Comparison of ENCODE assay signal across 8 mouse cellular contexts in the genomic region with DNA sequence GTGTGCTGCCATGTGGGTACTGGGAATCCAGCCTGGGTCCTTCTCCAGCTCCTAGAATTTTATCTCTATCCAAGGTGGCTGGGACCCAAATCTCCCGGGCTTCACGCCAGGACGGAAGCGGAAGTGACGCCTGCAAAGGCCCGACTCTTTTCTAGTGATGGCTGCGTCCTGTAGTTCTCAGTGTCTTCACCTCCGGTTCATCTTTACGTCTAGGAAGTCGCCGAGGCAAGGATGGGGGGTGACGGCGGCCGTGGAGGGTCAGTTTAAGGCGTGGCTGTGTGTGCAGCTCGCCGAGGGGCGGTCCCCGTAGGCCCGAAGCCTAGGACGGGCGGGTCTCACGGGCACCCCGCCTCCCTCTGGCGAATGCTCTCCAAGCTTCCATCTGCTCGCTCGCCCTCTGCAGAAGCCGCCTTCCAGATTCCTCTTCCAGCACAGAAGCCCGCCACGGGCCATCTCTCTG. TPM values are rescaled to one million over a fixed set of nuclear protein-coding genes. Genes with fewer than 3 reads are reported as not detected.
DNase-seq lines count a peak whose midpoint lies in the region; ATAC-seq lines count a peak whose summit lies in the region.

Gene Zfp846, plus strand, starts transcription at position 117 of the 460 bp plus-strand sequence.

- peak; percentile 100 for ATAC-seq in megakaryocyte progenitor cell, adult 5-6 weeks (replicated peaks; ENCODE audit: poor library complexity)

- DNase-seq in adipocyte (ENCODE audit: low spot score) = peak; percentile 97
- peak; percentile 98 for DNase-seq in embryo, embryonic 10 days (ENCODE audit: low spot score)
- DNase-seq in gastrocnemius, postnatal 10 days = peak; percentile 95
- DNase-seq in induced T-regulatory cell, adult 2 months (ENCODE audit: low read depth) = peak; percentile 92
- DNase-seq in left cerebral cortex, adult 9 months (ENCODE audit: low spot score in 2 of 2) = peak; percentile 98 to 100
- peak; percentile 99 for DNase-seq in right cerebral cortex, postnatal 14 days
- DNase-seq in urinary bladder, postnatal 36 days (ENCODE audit: low spot score in 2 of 2) = peak; percentile 99

RNA-seq across cellular contexts. Expression of gene Zfp846, which starts in this region (rescaled TPM):
- total RNA-seq in gastrocnemius, postnatal 10 days (2021) = 1 to 10 TPM; 5.2 to 6.0 TPM
- 9.5 and 12.0 TPM in 2 replicates for total RNA-seq in megakaryocyte progenitor cell, adult 5-6 weeks (2015)
- total RNA-seq in megakaryocyte progenitor cell, adult 5-6 weeks (2017) = 4.7 and 5.6 TPM in 2 replicates

Comparison
In these comparisons a context has a peak if more than half of its experiments do, and no peak if none do; other contexts are left out.
1. Peak in every context shown above with its lines: DNase-seq and ATAC-seq.